Comparison of ENCODE assay signal across 21 mouse cellular contexts in the genomic region with DNA sequence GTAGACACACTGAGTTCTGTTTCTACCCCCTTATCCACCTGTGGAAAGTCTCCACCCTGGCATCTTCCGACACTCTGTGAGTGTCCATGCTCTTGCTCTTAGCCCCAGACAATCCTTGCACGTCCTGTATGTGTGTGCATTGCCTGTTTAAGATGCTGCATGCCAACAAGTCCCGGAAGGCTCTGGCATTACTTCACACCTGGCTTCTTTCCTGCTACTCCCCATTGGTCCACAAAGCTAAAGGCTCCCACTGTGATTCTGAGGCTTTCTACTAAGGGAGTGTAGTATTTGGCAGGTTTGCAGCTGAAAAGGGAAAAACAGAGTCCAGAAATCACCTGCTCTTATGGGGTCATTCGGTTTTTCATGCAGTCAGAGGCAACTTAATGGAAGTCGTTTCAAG. TPM values are rescaled to one million over a fixed set of nuclear protein-coding genes. Genes with fewer than 3 reads are reported as not detected.
DNase-seq lines count a peak whose midpoint lies in the region; ATAC-seq lines count a peak whose summit lies in the region.
"Had no signal": no experiment of that assay in that cellular context is flagged by ENCODE, and none has a peak within 500 bp of the region (broad histone marks: within the 10 kb centered on the region; RNA-seq: fewer than 3 reads in every experiment).

No protein-coding gene starts in this region.

- H3K4me1 ChIP-seq in forebrain, embryonic 14.5 days (ENCODE audit: control insufficient read depth, insufficient read depth, low read length) = 0 out of 2 replicates have a peak, but pooled peaks cover 3% of the 10 kb centered on the region
- no peaks in the 10 kb centered on the region for H3K4me1 ChIP-seq in forebrain, embryonic 12.5 days
- H3K4me1 ChIP-seq: heart, embryonic 12.5 days; hindbrain, embryonic 10.5 days; neural tube, embryonic 12.5 days had no signal

- no peak overlapping the region for H3K4me3 ChIP-seq in forebrain, embryonic 14.5 days (ENCODE audit: low read depth, low read length)
- no peak overlapping the region for H3K4me3 ChIP-seq in forebrain, embryonic 12.5 days (replicated peaks)
- H3K4me3 ChIP-seq: heart, embryonic 12.5 days; hindbrain, embryonic 10.5 days; limb, embryonic 10.5 days; midbrain, embryonic 15.5 days; neural tube, embryonic 12.5 days had no signal

- H3K9me3 ChIP-seq in forebrain, embryonic 14.5 days (replicated peaks; ENCODE audit: control insufficient read depth, low read length) = no peaks in the 10 kb centered on the region
- H3K9me3 ChIP-seq in forebrain, embryonic 12.5 days = no peaks in the 10 kb centered on the region
- H3K9me3 ChIP-seq: heart, embryonic 12.5 days; hindbrain, embryonic 10.5 days; limb, embryonic 10.5 days; midbrain, embryonic 15.5 days; neural tube, embryonic 12.5 days had no signal

- no peak for ATAC-seq in forebrain, embryonic 14.5 days
- ATAC-seq in forebrain, embryonic 12.5 days (ENCODE audit: low FRiP score) = no peak
- no peak for ATAC-seq in frontal cortex, adult (ENCODE audit: low TSS enrichment)
- ATAC-seq: inflammation-experienced regulatory T-cells, adult 6 months; midbrain, embryonic 15.5 days had no signal

- DNase-seq in forebrain, embryonic 14.5 days (ENCODE audit: low spot score) = peak; percentile 49
- DNase-seq in adipocyte (ENCODE audit: low spot score) = peak; percentile 49
- DNase-seq in cerebellum, adult 11-12 months = peak; percentile 59
- DNase-seq in cerebellum, postnatal 10 days = peak; percentile 70 to 71
- DNase-seq in right cerebral cortex, postnatal 10 days (ENCODE audit: low spot score in 2 of 2) = no peak
- no peak for DNase-seq in gastrocnemius, postnatal 25 days
- DNase-seq: adrenal gland, postnatal 25 days; kidney, adult 18-20 months; liver; lung, postnatal 4 days; thymus, adult 18-20 months; thymus, postnatal 36 days had no signal

- no peaks in the 10 kb centered on the region for H3K27me3 ChIP-seq in forebrain, embryonic 14.5 days (replicated peaks; ENCODE audit: control insufficient read depth, insufficient read depth, low read length)
- no peaks in the 10 kb centered on the region for H3K27me3 ChIP-seq in forebrain, embryonic 12.5 days
- H3K27me3 ChIP-seq: heart, embryonic 12.5 days; midbrain, embryonic 15.5 days; neural tube, embryonic 12.5 days had no signal

- H3K9ac ChIP-seq in forebrain, embryonic 14.5 days (ENCODE audit: low read length) = no peak overlapping the region
- H3K9ac ChIP-seq in forebrain, embryonic 12.5 days = no peak overlapping the region
- H3K9ac ChIP-seq: heart, embryonic 12.5 days; midbrain, embryonic 15.5 days; neural tube, embryonic 12.5 days had no signal

- H3K4me2 ChIP-seq in forebrain, embryonic 14.5 days (ENCODE audit: low read length) = no peak overlapping the region
- no peak overlapping the region for H3K4me2 ChIP-seq in forebrain, embryonic 12.5 days
- H3K4me2 ChIP-seq: heart, embryonic 12.5 days; midbrain, embryonic 15.5 days; neural tube, embryonic 12.5 days had no signal

- 44% methylated on average over 5 of the region's 5 CpGs for WGBS in forebrain, embryonic 14.5 days
- WGBS in forebrain, embryonic 12.5 days = 59% methylated on average over 5 of the region's 5 CpGs

- H3K27ac ChIP-seq in forebrain, embryonic 14.5 days (ENCODE audit: low read depth, low read length) = no peak overlapping the region
- no peak overlapping the region for H3K27ac ChIP-seq in forebrain, embryonic 12.5 days
- H3K27ac ChIP-seq: hindbrain, embryonic 10.5 days; limb, embryonic 10.5 days; midbrain, embryonic 15.5 days; neural tube, embryonic 12.5 days had no signal

- H3K36me3 ChIP-seq in forebrain, embryonic 14.5 days (ENCODE audit: control insufficient read depth, insufficient read depth, low read length) = no peaks in the 10 kb centered on the region
- H3K36me3 ChIP-seq in forebrain, embryonic 12.5 days (replicated peaks) = no peaks in the 10 kb centered on the region
- H3K36me3 ChIP-seq: heart, embryonic 12.5 days; hindbrain, embryonic 10.5 days; limb, embryonic 10.5 days; midbrain, embryonic 15.5 days; neural tube, embryonic 12.5 days had no signal

RNA-seq across cellular contexts. Expression of a gene that starts 17.3 kb away (rescaled TPM):
- 20.8 and 26.2 TPM in 2 replicates for polyA plus RNA-seq in forebrain, embryonic 14.5 days (2014; fragmentation: Nextera tagmentation; extraction: Ambion mirVana)
- 24.5 and 25.8 TPM in 2 replicates for polyA plus RNA-seq in forebrain, embryonic 12.5 days (2016; fragmentation: Nextera tagmentation; extraction: Ambion mirVana)
- 1 to 10 TPM; 3.4 to 3.7 TPM for total RNA-seq in gastrocnemius, postnatal 25 days (2021)
- total RNA-seq: granulocyte monocyte progenitor cell, adult 5-6 weeks had no signal
- polyA plus RNA-seq: inflammation-experienced regulatory T-cells, adult 6 months had no signal

Comparison
In these comparisons a context has a peak if more than half of its experiments do, and no peak if none do; other contexts are left out.
1. DNase-seq: peak in forebrain, embryonic 14.5 days (single experiment), adipocyte (single experiment), cerebellum, adult 11-12 months (single experiment) and cerebellum, postnatal 10 days (2 of 2); none in right cerebral cortex, postnatal 10 days (0 of 2) and gastrocnemius, postnatal 25 days (single experiment).